Mouse (Mus musculus) ES-E14 (cell line): ENCODE data around the gene Dip2b. TPM values are rescaled to one million over a fixed set of nuclear protein-coding genes. Genes with fewer than 3 reads are reported as not detected.

Experiments
- DNase-seq: peaks from one replicate; pipeline ENCODE4 v3.0.0-alpha.2; 2013; ENCODE audit warnings: low read depth, low spot score
- H3K27ac ChIP-seq: 2 replicates; pipeline ENCODE4 v1.5.1; 2012; ENCODE audit warnings: low read depth, mild to moderate bottlenecking, low read length, moderate library complexity, mixed read lengths; ENCODE audit not compliant: poor library complexity, insufficient read depth, severe bottlenecking
- H3K36me3 ChIP-seq: 2 replicates; pipeline ENCODE4 v1.6.1; 2012; ENCODE audit warnings: mild to moderate bottlenecking, low read length, moderate library complexity, mixed read lengths; ENCODE audit not compliant: control insufficient read depth, poor library complexity, insufficient read depth, severe bottlenecking
- H3K4me1 ChIP-seq, 2 experiments: fragments of 150-350 bp in 1 of 2; sonication (generic) in 1 of 2; 2 replicates each; pipeline ENCODE4 v1.6.1; 2012; ENCODE audit warnings: low read length in 2 of 2, mild to moderate bottlenecking in 1 of 2, mixed read lengths in 1 of 2; ENCODE audit not compliant: control insufficient read depth in 2 of 2, insufficient read depth in 2 of 2, poor library complexity in 1 of 2
- H3K4me3 ChIP-seq, 2 experiments: fragments of 150-350 bp in 1 of 2; sonication (generic) in 1 of 2; 2 replicates each; pipeline ENCODE4 v1.5.1; 2012; ENCODE audit warnings: low read length in 2 of 2, low read depth in 1 of 2, mild to moderate bottlenecking in 1 of 2, mixed read lengths in 1 of 2; ENCODE audit not compliant: insufficient read depth in 1 of 2, poor library complexity in 1 of 2, severe bottlenecking in 1 of 2
- H3K9ac ChIP-seq: 2 replicates; pipeline ENCODE4 v1.6.1; 2012; ENCODE audit warnings: low read depth, mild to moderate bottlenecking, low read length, mixed read lengths; ENCODE audit not compliant: poor library complexity, insufficient read depth, severe bottlenecking
- H3K9me3 ChIP-seq: fragments of 150-350 bp; sonication (generic); 2 replicates; pipeline ENCODE4 v1.6.1; 2012; ENCODE audit warnings: low read depth, mild to moderate bottlenecking, low read length; ENCODE audit not compliant: control insufficient read depth, insufficient read depth
- CHD2 ChIP-seq: IDR thresholded peaks from 2 replicates; pipeline ENCODE4 v1.6.1; 2014; ENCODE audit warnings: mild to moderate bottlenecking, low read depth, low read length, inconsistent platforms
- HCFC1 ChIP-seq: IDR thresholded peaks from 2 replicates; pipeline ENCODE4 v1.6.1; 2012; ENCODE audit warnings: low read length, inconsistent platforms, borderline replicate concordance; ENCODE audit not compliant: insufficient read depth
- MAFK ChIP-seq: IDR thresholded peaks from 2 replicates; pipeline ENCODE4 v1.6.1; 2014; ENCODE audit warnings: mild to moderate bottlenecking, low read depth, low read length, inconsistent platforms; ENCODE audit not compliant: insufficient read depth
- ZC3H11A ChIP-seq: IDR thresholded peaks from 2 replicates; pipeline ENCODE4 v1.6.1; 2012; ENCODE audit warnings: low read depth, mild to moderate bottlenecking, inconsistent platforms, low read length, borderline replicate concordance
- ZNF384 ChIP-seq: IDR thresholded peaks from 2 replicates; pipeline ENCODE4 v1.6.1; 2012; ENCODE audit warnings: low read depth, low read length, inconsistent platforms
- in situ Hi-C, 2 experiments: fragments of 600-800 bp; cut with MboI; formaldehyde crosslinking; loops; one replicate each; pipeline ENCODE4 v1.15.1; 2025; ENCODE audit warnings: low sequenced_read_pairs in 2 of 2, inconsistent platforms in 1 of 2; ENCODE audit not compliant: unreplicated experiment in 2 of 2
- total RNA-seq: library from RNA; depleted of rRNA; stranded (reverse); fragments of 300-350 nt; gene quantifications from 2 replicates; pipeline ENCODE4 v1.2.3, GENCODE M21; 2012

Dip2b gene
- total RNA-seq, 1 experiment = 21.1 TPM

GRCm38 (mm10) chr15:100158985-100159384 lies 120.5 kb downstream of the Dip2b start:
- H3K36me3 ChIP-seq = peaks cover 30% of the 10 kb centered on the region
- no peak for DNase-seq
- H3K27ac ChIP-seq = no peak overlapping the region
- H3K4me3 ChIP-seq = no peak overlapping the region
- no peaks in the 10 kb centered on the region for H3K4me1 ChIP-seq
- H3K9ac ChIP-seq = no peak overlapping the region
- in situ Hi-C loops = no loop called here
- no peaks in the 10 kb centered on the region for H3K9me3 ChIP-seq
- TF ChIP-seq MAFK (no peak), ZNF384 (no peak), CHD2 (no peak), ZC3H11A (no peak), HCFC1 (no peak)

GRCm38 (mm10) chr15:100161747-100162280 lies 123.3 kb downstream of the Dip2b start:
- in situ Hi-C loops = no loop called here
- H3K4me1 ChIP-seq = no peaks in the 10 kb centered on the region
- H3K9ac ChIP-seq = no peak overlapping the region
- TF ChIP-seq CHD2 (no peak), MAFK (no peak), ZNF384 (no peak), HCFC1 (no peak), ZC3H11A (no peak)
- H3K27ac ChIP-seq = no peak overlapping the region
- DNase-seq = no peak
- no peak overlapping the region for H3K4me3 ChIP-seq
- H3K9me3 ChIP-seq = peaks cover 1% of the 10 kb centered on the region; the same call in 1 of the 2 replicates
- H3K36me3 ChIP-seq = peaks cover 34% of the 10 kb centered on the region

- Histone ChIP-seq H3K9me3 (peaks cover 1% of the 10 kb centered on the region; the same call in 1 of the 2 replicates), H3K4me1 (no peaks in the 10 kb centered on the region), H3K27ac (no peak overlapping the region), H3K4me3 (no peak overlapping the region), H3K36me3 (peaks cover 40% of the 10 kb centered on the region), H3K9ac (no peak overlapping the region)
- in situ Hi-C loops = no loop called here
- TF ChIP-seq HCFC1 = no peak
- no peak for TF ChIP-seq ZC3H11A
- TF ChIP-seq CHD2 = no peak
- peak; percentile 75 for TF ChIP-seq MAFK
- no peak for DNase-seq
Measured at GRCm38 (mm10) chr15:100163381-100164051, 125.1 kb downstream of the Dip2b start.

- no peak overlapping the region for H3K27ac ChIP-seq
- H3K4me1 ChIP-seq = no peaks in the 10 kb centered on the region
- no peak for DNase-seq
- no peak overlapping the region for H3K4me3 ChIP-seq
- H3K9ac ChIP-seq = no peak overlapping the region
- in situ Hi-C loops = no loop called here
- H3K9me3 ChIP-seq = peaks cover 1% of the 10 kb centered on the region; the same call in 1 of the 2 replicates
- H3K36me3 ChIP-seq = peaks cover 46% of the 10 kb centered on the region
- no peak for TF ChIP-seq MAFK
- no peak for TF ChIP-seq ZNF384
- TF ChIP-seq HCFC1 = no peak
- TF ChIP-seq ZC3H11A = no peak
- TF ChIP-seq CHD2 = no peak
Measured at GRCm38 (mm10) chr15:100166464-100166863, 128.0 kb downstream of the Dip2b start.
